Mouse (Mus musculus) forebrain, embryonic 11.5 days (tissue): Measurements from ENCODE around the gene Rangrf. TPM values are rescaled to one million over a fixed set of nuclear protein-coding genes. Genes with fewer than 3 reads are reported as not detected.
"Not testable (repeated sequence)": the region's sequence is repeated elsewhere in the genome, so short reads cannot be mapped to it uniquely, and the experiment has no call there.

Experiments
- ATAC-seq: fragments of 200-750 bp; cut with Nextera tagmentation; replicated peaks from 2 replicates; pipeline ENCODE4 v1.8.0; 2017; ENCODE audit warnings: moderate TSS enrichment; ENCODE audit not compliant: low FRiP score
- DNase-seq: peaks from one replicate; pipeline ENCODE4 v3.0.0-alpha.2; 2017; ENCODE audit warnings: low spot score
- H3K27ac ChIP-seq: fragments of 300-500 bp; sonication (generic); 2 replicates; pipeline ENCODE4 v1.5.1; 2014; ENCODE audit warnings: low read depth, low read length
- H3K27me3 ChIP-seq: fragments of 300-500 bp; sonication (generic); 2 replicates; pipeline ENCODE4 v1.6.1; 2014; ENCODE audit warnings: mild to moderate bottlenecking, low read length, mixed read lengths; ENCODE audit not compliant: control insufficient read depth, insufficient read depth
- H3K36me3 ChIP-seq: fragments of 300-500 bp; sonication (generic); 2 replicates; pipeline ENCODE4 v1.6.1; 2014; ENCODE audit warnings: mild to moderate bottlenecking, low read length, moderate library complexity, mixed read lengths; ENCODE audit not compliant: control insufficient read depth, insufficient read depth
- H3K4me1 ChIP-seq: fragments of 300-500 bp; sonication (generic); replicated peaks from 2 replicates; pipeline ENCODE4 v1.6.1; 2014; ENCODE audit warnings: low read length, mixed read lengths; ENCODE audit not compliant: control insufficient read depth, insufficient read depth
- H3K4me2 ChIP-seq: fragments of 300-500 bp; sonication (generic); 2 replicates; pipeline ENCODE4 v1.6.1; 2014; ENCODE audit warnings: low read depth, mild to moderate bottlenecking, low read length, moderate library complexity, mixed read lengths; ENCODE audit not compliant: severe bottlenecking
- H3K4me3 ChIP-seq: fragments of 300-500 bp; sonication (generic); 2 replicates; pipeline ENCODE4 v1.5.1; 2014; ENCODE audit warnings: low read depth, low read length
- H3K9ac ChIP-seq: fragments of 300-500 bp; sonication (generic); 2 replicates; pipeline ENCODE4 v1.6.1; 2014; ENCODE audit warnings: low read length
- H3K9me3 ChIP-seq: fragments of 300-500 bp; sonication (generic); 2 replicates; pipeline ENCODE4 v1.6.1; 2016; ENCODE audit warnings: low read length, mixed read lengths; ENCODE audit not compliant: control insufficient read depth
- WGBS: fragments of 180-500 bp; shearing (Covaris S2); extraction: QIAGEN DNeasy Blood & Tissue Kit; methylation state at CpG from one replicate; pipeline ENCODE4 v1.1.7; 2014; 5-methylcytosine and 5-hydroxymethylcytosine counted together
- polyA plus RNA-seq: library from polyadenylated mRNA; unstranded; fragments of >200 nt; fragmentation: Nextera tagmentation; extraction: Ambion mirVana; gene quantifications from 2 replicates; pipeline ENCODE4 v1.2.1, GENCODE M21; 2014

The Rangrf gene
- polyA plus RNA-seq, 1 experiment from 2014 or later: 64.8 TPM

GRCm38 (mm10) chr11:68988341-68988740 is 13.4 kb upstream of the Rangrf start:
- no peak overlapping the region for H3K27ac ChIP-seq
- H3K36me3 ChIP-seq: peaks cover 15% of the 10 kb centered on the region
- ATAC-seq (no peak), DNase-seq (no peak)
- H3K27me3 ChIP-seq: no peaks in the 10 kb centered on the region
- H3K4me3 ChIP-seq: no peak overlapping the region
- H3K4me2 ChIP-seq: no peak overlapping the region
- H3K9me3 ChIP-seq: no peaks in the 10 kb centered on the region
- H3K4me1 ChIP-seq: no peaks in the 10 kb centered on the region
- 95% methylated on average over 17 of the region's 17 CpGs for WGBS
- H3K9ac ChIP-seq: no peak overlapping the region

DNA sequence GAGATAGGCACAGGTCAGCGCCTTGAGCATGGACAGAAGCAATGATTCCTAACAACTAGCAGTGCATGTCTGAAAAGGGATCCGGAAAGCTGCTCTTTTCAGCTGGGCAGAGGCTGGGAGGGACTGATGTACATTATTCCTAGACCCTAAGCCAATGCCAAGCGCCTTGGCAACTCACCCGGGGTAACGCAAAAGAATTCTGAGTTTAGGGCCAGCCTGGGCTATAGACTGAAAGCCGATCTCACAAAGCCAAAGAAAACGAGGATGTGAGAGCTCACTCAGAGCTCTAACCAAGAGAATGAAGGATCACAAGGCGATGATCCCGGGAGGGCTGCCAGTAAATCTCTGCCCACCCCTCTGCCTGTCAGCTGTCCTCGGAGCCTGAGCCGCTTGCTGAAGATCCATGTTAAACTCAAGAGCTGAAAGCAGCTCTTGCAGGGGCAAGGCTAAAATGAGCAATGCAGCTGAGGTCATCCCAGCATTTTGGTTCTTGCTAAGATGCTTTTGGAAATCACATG is 12.4 kb upstream of the Rangrf start:
- WGBS: 94% methylated on average over 11 of the region's 11 CpGs
- H3K36me3 ChIP-seq: peaks cover 11% of the 10 kb centered on the region

DNA sequence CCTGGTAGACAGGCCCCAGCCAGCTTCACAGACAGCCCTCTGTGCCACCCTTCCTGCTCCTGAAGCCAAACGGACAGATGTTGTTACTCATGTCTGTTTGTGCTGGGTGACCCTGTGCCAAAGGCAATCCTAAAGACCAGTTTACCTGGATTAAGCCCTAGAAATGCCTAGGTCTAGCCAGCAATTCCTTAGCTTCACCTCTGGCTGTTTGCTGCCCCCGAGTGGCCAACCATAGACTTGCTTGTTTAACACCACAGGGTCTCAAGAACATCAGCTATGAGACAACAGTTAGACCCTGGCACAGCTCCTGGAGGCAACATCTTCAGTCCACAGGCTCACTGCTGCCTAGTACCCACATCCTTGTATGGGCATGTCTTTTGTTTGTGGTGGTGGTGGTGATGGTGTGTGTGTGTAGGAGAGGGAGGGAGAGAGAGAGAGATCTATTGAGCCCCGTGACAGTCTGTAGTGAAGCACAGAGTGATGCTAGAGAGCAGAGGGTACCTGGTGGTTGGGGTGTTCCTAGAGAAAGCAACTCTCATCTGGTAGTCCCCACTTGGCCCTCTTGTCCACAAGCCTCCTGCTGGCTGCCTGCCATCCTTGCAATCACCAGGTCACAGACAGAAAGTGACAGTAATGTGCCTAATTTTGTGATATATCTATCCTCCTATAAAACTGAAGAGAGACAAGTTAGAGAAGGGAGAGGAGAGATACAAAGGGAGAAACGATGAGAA is 7.8 kb upstream of the Rangrf start:
- 31% methylated on average over 4 of the region's 4 CpGs for WGBS
- Histone ChIP-seq H3K9me3 (no peaks in the 10 kb centered on the region), H3K4me1 (no peaks in the 10 kb centered on the region), H3K9ac (no peak overlapping the region), H3K4me2 (no peak overlapping the region), H3K27ac (no peak overlapping the region), H3K27me3 (no peaks in the 10 kb centered on the region), H3K4me3 (no peak overlapping the region), H3K36me3 (no peaks in the 10 kb centered on the region; the same call in 1 of the 2 replicates)
- DNase-seq (peak; percentile 84), ATAC-seq (no peak)

More for the DNA sequence above, 12.4 kb upstream of the Rangrf start:
- Histone ChIP-seq H3K27ac (no peak overlapping the region), H3K4me2 (no peak overlapping the region), H3K4me1 (no peaks in the 10 kb centered on the region), H3K27me3 (no peaks in the 10 kb centered on the region), H3K4me3 (no peak overlapping the region), H3K9ac (no peak overlapping the region), H3K9me3 (no peaks in the 10 kb centered on the region)
- DNase-seq: no peak
- no peak for ATAC-seq

- no peaks in the 10 kb centered on the region for H3K9me3 ChIP-seq
- WGBS: 69% methylated on average over 3 of the region's 3 CpGs
- no peak overlapping the region for H3K9ac ChIP-seq
- no peak overlapping the region for H3K4me2 ChIP-seq
- no peak overlapping the region for H3K27ac ChIP-seq
- no peak for DNase-seq
- H3K36me3 ChIP-seq: no peaks in the 10 kb centered on the region
- H3K4me3 ChIP-seq: no peak overlapping the region
- no peaks in the 10 kb centered on the region for H3K27me3 ChIP-seq
- H3K4me1 ChIP-seq: no peaks in the 10 kb centered on the region
- no peak for ATAC-seq
These were observed 5.9 kb upstream of the Rangrf start for GRCm38 (mm10) chr11:68980919-68981318.

GRCm38 (mm10) chr11:68979320-68979733 is 4.3 kb upstream of the Rangrf start:
- H3K4me3 ChIP-seq: no peak overlapping the region
- H3K9ac ChIP-seq: no peak overlapping the region
- H3K36me3 ChIP-seq: no peaks in the 10 kb centered on the region
- no peaks in the 10 kb centered on the region for H3K27me3 ChIP-seq
- no peaks in the 10 kb centered on the region for H3K9me3 ChIP-seq
- no peak overlapping the region for H3K4me2 ChIP-seq
- ATAC-seq (no peak), DNase-seq (no peak)
- no peaks in the 10 kb centered on the region for H3K4me1 ChIP-seq
- H3K27ac ChIP-seq: no peak overlapping the region
- 68% methylated on average over 5 of the region's 5 CpGs for WGBS

GRCm38 (mm10) chr11:68975601-68976000 is 616 bp upstream of the Rangrf start:
- Histone ChIP-seq H3K4me3 (no peak overlapping the region), H3K36me3 (no peaks in the 10 kb centered on the region), H3K9me3 (no peaks in the 10 kb centered on the region), H3K27ac (no peak overlapping the region), H3K9ac (no peak overlapping the region), H3K4me1 (no peaks in the 10 kb centered on the region), H3K4me2 (no peak overlapping the region), H3K27me3 (no peaks in the 10 kb centered on the region)
- no peak for DNase-seq
- WGBS: 100% methylated on average over 1 of the region's 1 CpGs
- no peak for ATAC-seq

GRCm38 (mm10) chr11:68974059-68974450 is 930 bp downstream of the Rangrf start:
- no peaks in the 10 kb centered on the region for H3K9me3 ChIP-seq
- DNase-seq (no peak), ATAC-seq (0 out of 2 replicates have a peak, but pooled peaks have one; percentile 29)
- H3K9ac ChIP-seq: peak overlapping the region; percentile 33; the same call in 1 of the 2 replicates
- peak overlapping the region; percentile 55 for H3K4me2 ChIP-seq
- H3K27me3 ChIP-seq: no peaks in the 10 kb centered on the region
- no peaks in the 10 kb centered on the region for H3K4me1 ChIP-seq
- H3K36me3 ChIP-seq: no peaks in the 10 kb centered on the region
- H3K27ac ChIP-seq: no peak overlapping the region
- 27% methylated on average over 6 of the region's 6 CpGs for WGBS
- H3K4me3 ChIP-seq: peak overlapping the region; percentile 41

DNA sequence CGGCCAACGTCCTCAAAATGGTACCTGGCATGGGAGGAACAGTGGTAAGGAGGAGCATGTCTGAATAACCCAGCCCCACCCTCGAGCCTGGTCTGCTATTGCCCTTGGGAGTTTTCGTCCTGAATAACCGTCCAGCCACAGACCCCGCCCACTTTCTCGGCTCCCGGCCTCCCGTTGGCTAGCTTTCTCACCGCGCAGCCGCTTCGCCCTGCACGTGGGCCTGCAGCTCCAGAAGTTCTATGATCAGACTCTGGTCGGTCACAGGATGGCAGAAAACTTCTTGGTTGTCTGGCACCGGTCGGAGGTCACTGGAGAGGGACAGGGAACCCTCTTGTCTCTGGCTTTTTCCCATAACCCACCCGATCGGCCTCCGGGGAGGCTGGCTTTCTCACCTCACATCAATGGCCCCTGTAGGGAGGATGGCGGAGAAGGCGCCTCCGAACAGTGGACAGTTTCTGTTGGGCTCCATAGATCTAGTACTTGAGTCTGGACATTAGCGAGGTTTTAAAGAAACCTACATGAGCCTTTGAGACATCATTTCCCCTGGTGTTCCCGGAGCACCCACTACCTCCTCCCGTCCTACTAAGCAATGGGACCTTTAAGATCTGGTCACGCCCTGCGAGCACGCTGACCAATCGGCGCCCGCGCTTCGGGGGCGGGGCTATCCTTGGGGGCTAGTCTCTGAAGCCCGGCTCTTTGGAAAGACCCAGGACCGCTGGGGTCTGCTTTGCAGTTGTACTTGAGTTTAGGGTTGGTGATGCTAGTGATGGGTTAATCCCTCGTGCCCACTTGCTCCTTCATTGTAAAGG is 1.5 kb downstream of the Rangrf start:
- Histone ChIP-seq H3K9ac (peak overlapping the region; percentile 33; the same call in 1 of the 2 replicates), H3K4me2 (peak overlapping the region; percentile 55), H3K4me3 (peak overlapping the region; percentile 41)
- H3K4me1 ChIP-seq, H3K36me3 ChIP-seq, H3K9me3 ChIP-seq, H3K27ac ChIP-seq, H3K27me3 ChIP-seq: not testable (repeated sequence)
- DNase-seq (peak; percentile 91), ATAC-seq (peak; percentile 93)
- under 1% methylated on average over 37 of the region's 38 CpGs for WGBS
